Mouse (Mus musculus): ENCODE results near the gene Zbtb38. TPM values are rescaled to one million over a fixed set of nuclear protein-coding genes. Genes with fewer than 3 reads are reported as not detected.

Gene Zbtb38
- polyA plus RNA-seq, 1 experiment from 2014 or later: 44.0 TPM

GRCm38 (mm10) chr9:96783258-96783657, 30.6 kb upstream of the Zbtb38 start:
- Histone ChIP-seq H3K27me3 (no peaks in the 10 kb centered on the region), H3K4me2 (no peak overlapping the region), H3K4me3 (no peak overlapping the region), H3K27ac (no peak overlapping the region), H3K9ac (no peak overlapping the region), H3K9me3 (no peaks in the 10 kb centered on the region), H3K36me3 (no peaks in the 10 kb centered on the region), H3K4me1 (replicated peaks) (no peaks in the 10 kb centered on the region)
- whole genome bisulfite sequencing: 78% methylated on average over 5 of the region's 5 CpGs
- no peak for ATAC-seq (ENCODE audit: low FRiP score)

- Histone ChIP-seq H3K27ac (no peak overlapping the region), H3K4me1 (replicated peaks) (no peaks in the 10 kb centered on the region), H3K9ac (no peak overlapping the region), H3K4me2 (no peak overlapping the region), H3K27me3 (no peaks in the 10 kb centered on the region), H3K9me3 (no peaks in the 10 kb centered on the region), H3K4me3 (no peak overlapping the region), H3K36me3 (no peaks in the 10 kb centered on the region)
- ATAC-seq (ENCODE audit: low FRiP score): no peak
- WGBS: 81% methylated on average over 8 of the region's 8 CpGs
These were observed 29.4 kb upstream of the Zbtb38 start for GRCm38 (mm10) chr9:96782062-96782461.

- no peak overlapping the region for H3K4me3 ChIP-seq
- no peak overlapping the region for H3K4me2 ChIP-seq
- H3K36me3 ChIP-seq: no peaks in the 10 kb centered on the region
- H3K9me3 ChIP-seq: no peaks in the 10 kb centered on the region
- no peak overlapping the region for H3K27ac ChIP-seq
- no peak overlapping the region for H3K9ac ChIP-seq
- H3K4me1 ChIP-seq (replicated peaks): peaks cover 7% of the 10 kb centered on the region; the same call in 1 of the 2 replicates
- H3K27me3 ChIP-seq: no peaks in the 10 kb centered on the region
- no peak for ATAC-seq (ENCODE audit: low FRiP score)
- WGBS: 8% methylated on average over 6 of the region's 6 CpGs
These were observed 20.5 kb upstream of the Zbtb38 start for GRCm38 (mm10) chr9:96773146-96773545.

GRCm38 (mm10) chr9:96770443-96770842, 17.8 kb upstream of the Zbtb38 start:
- Histone ChIP-seq H3K4me1 (replicated peaks) (peaks cover 7% of the 10 kb centered on the region; the same call in 1 of the 2 replicates), H3K4me3 (no peak overlapping the region), H3K27me3 (no peaks in the 10 kb centered on the region), H3K9me3 (no peaks in the 10 kb centered on the region), H3K27ac (no peak overlapping the region), H3K9ac (no peak overlapping the region), H3K36me3 (no peaks in the 10 kb centered on the region), H3K4me2 (no peak overlapping the region)
- 81% methylated on average over 3 of the region's 3 CpGs for WGBS
- ATAC-seq (ENCODE audit: low FRiP score): no peak

GRCm38 (mm10) chr9:96769651-96770050, 17.0 kb upstream of the Zbtb38 start:
- H3K27me3 ChIP-seq: no peaks in the 10 kb centered on the region
- H3K9me3 ChIP-seq: no peaks in the 10 kb centered on the region
- no peak overlapping the region for H3K9ac ChIP-seq
- no peak overlapping the region for H3K4me3 ChIP-seq
- no peak overlapping the region for H3K4me2 ChIP-seq
- H3K27ac ChIP-seq: no peak overlapping the region
- H3K4me1 ChIP-seq (replicated peaks): peaks cover 7% of the 10 kb centered on the region; the same call in 1 of the 2 replicates
- H3K36me3 ChIP-seq: no peaks in the 10 kb centered on the region
- WGBS: 86% methylated on average over 9 of the region's 9 CpGs
- ATAC-seq (ENCODE audit: low FRiP score): no peak

- Histone ChIP-seq H3K4me3 (no peak overlapping the region), H3K4me2 (no peak overlapping the region), H3K4me1 (replicated peaks) (no peaks in the 10 kb centered on the region; the same call in 1 of the 2 replicates), H3K27me3 (no peaks in the 10 kb centered on the region), H3K36me3 (no peaks in the 10 kb centered on the region), H3K27ac (no peak overlapping the region), H3K9ac (no peak overlapping the region), H3K9me3 (no peaks in the 10 kb centered on the region)
- ATAC-seq (ENCODE audit: low FRiP score): no peak
These were observed 15.2 kb upstream of the Zbtb38 start for GRCm38 (mm10) chr9:96767874-96768273.

- ATAC-seq (ENCODE audit: low FRiP score): no peak
- no peaks in the 10 kb centered on the region for H3K27me3 ChIP-seq
- H3K4me3 ChIP-seq: no peak overlapping the region
- H3K9me3 ChIP-seq: no peaks in the 10 kb centered on the region
- H3K4me2 ChIP-seq: no peak overlapping the region
- no peak overlapping the region for H3K27ac ChIP-seq
- H3K4me1 ChIP-seq (replicated peaks): no peaks in the 10 kb centered on the region
- no peaks in the 10 kb centered on the region for H3K36me3 ChIP-seq
- H3K9ac ChIP-seq: no peak overlapping the region
These were observed 13.4 kb upstream of the Zbtb38 start for GRCm38 (mm10) chr9:96766078-96766477.

GRCm38 (mm10) chr9:96765410-96765809, 12.8 kb upstream of the Zbtb38 start:
- Histone ChIP-seq H3K4me1 (replicated peaks) (no peaks in the 10 kb centered on the region), H3K9me3 (no peaks in the 10 kb centered on the region), H3K4me3 (no peak overlapping the region), H3K27ac (no peak overlapping the region), H3K4me2 (no peak overlapping the region), H3K27me3 (no peaks in the 10 kb centered on the region), H3K36me3 (no peaks in the 10 kb centered on the region), H3K9ac (no peak overlapping the region)
- ATAC-seq (ENCODE audit: low FRiP score): no peak
- WGBS: 74% methylated on average over 5 of the region's 5 CpGs

GRCm38 (mm10) chr9:96763847-96764631, 11.4 kb upstream of the Zbtb38 start:
- H3K4me1 ChIP-seq (replicated peaks): no peaks in the 10 kb centered on the region

GRCm38 (mm10) chr9:96763025-96763424, 10.4 kb upstream of the Zbtb38 start:
- Histone ChIP-seq H3K4me2 (no peak overlapping the region), H3K4me3 (no peak overlapping the region), H3K9me3 (no peaks in the 10 kb centered on the region), H3K27me3 (no peaks in the 10 kb centered on the region), H3K9ac (no peak overlapping the region), H3K27ac (no peak overlapping the region), H3K4me1 (replicated peaks) (0 out of 2 replicates have a peak, but pooled peaks cover 4% of the 10 kb centered on the region), H3K36me3 (no peaks in the 10 kb centered on the region)
- ATAC-seq (ENCODE audit: low FRiP score): no peak
- 94% methylated on average over 3 of the region's 3 CpGs for WGBS

More at GRCm38 (mm10) chr9:96763847-96764631, 11.4 kb upstream of the Zbtb38 start:
- Histone ChIP-seq H3K9ac (no peak overlapping the region), H3K4me3 (no peak overlapping the region), H3K9me3 (no peaks in the 10 kb centered on the region), H3K27ac (no peak overlapping the region), H3K27me3 (no peaks in the 10 kb centered on the region), H3K36me3 (no peaks in the 10 kb centered on the region), H3K4me2 (no peak overlapping the region)
- WGBS: 90% methylated on average over 9 of the region's 9 CpGs
- no peak for ATAC-seq (ENCODE audit: low FRiP score)

- Histone ChIP-seq H3K9me3 (no peaks in the 10 kb centered on the region), H3K27me3 (no peaks in the 10 kb centered on the region), H3K4me2 (peak overlapping the region; percentile 52), H3K36me3 (no peaks in the 10 kb centered on the region), H3K4me1 (replicated peaks) (0 out of 2 replicates have a peak, but pooled peaks cover 4% of the 10 kb centered on the region), H3K27ac (peak overlapping the region; percentile 79), H3K9ac (peak overlapping the region; percentile 60; the same call in 1 of the 2 replicates), H3K4me3 (peak overlapping the region; percentile 37)
- 12% methylated on average over 22 of the region's 22 CpGs for WGBS
- peak; percentile 94 for ATAC-seq (ENCODE audit: low FRiP score)
These were observed 6.3 kb upstream of the Zbtb38 start for GRCm38 (mm10) chr9:96758749-96759597.

GRCm38 (mm10) chr9:96756638-96757435, 4.2 kb upstream of the Zbtb38 start:
- 91% methylated on average over 9 of the region's 9 CpGs for WGBS

More at GRCm38 (mm10) chr9:96756638-96757435, 4.2 kb upstream of the Zbtb38 start:
- Histone ChIP-seq H3K4me3 (no peak overlapping the region), H3K9me3 (no peaks in the 10 kb centered on the region), H3K4me1 (replicated peaks) (0 out of 2 replicates have a peak, but pooled peaks cover 4% of the 10 kb centered on the region), H3K36me3 (no peaks in the 10 kb centered on the region), H3K27me3 (no peaks in the 10 kb centered on the region), H3K9ac (no peak overlapping the region), H3K4me2 (no peak overlapping the region), H3K27ac (no peak overlapping the region)
- ATAC-seq (ENCODE audit: low FRiP score): no peak

All from hindbrain, embryonic 13.5 days (tissue).